Mouse (Mus musculus) thymus, adult 2 months (tissue): Measurements from ENCODE around the gene Map7d1.

ENCODE experiments used
- CTCF ChIP-seq: fragments of 200-500 bp; IDR thresholded peaks from 2 replicates; pipeline ENCODE4 v1.5.1; 2012; ENCODE audit warnings: mild to moderate bottlenecking, control low read depth, low read length, moderate library complexity, borderline replicate concordance; ENCODE audit not compliant: control insufficient read depth, poor library complexity, insufficient read depth; ENCODE audit errors: extremely low read depth
- POLR2A ChIP-seq: fragments of 200-500 bp; IDR thresholded peaks from 2 replicates; pipeline ENCODE4 v1.6.1; 2012; ENCODE audit warnings: mild to moderate bottlenecking, low read length, control low read depth, moderate library complexity; ENCODE audit not compliant: control insufficient read depth, poor library complexity, insufficient read depth; ENCODE audit errors: extremely low read depth

DNA sequence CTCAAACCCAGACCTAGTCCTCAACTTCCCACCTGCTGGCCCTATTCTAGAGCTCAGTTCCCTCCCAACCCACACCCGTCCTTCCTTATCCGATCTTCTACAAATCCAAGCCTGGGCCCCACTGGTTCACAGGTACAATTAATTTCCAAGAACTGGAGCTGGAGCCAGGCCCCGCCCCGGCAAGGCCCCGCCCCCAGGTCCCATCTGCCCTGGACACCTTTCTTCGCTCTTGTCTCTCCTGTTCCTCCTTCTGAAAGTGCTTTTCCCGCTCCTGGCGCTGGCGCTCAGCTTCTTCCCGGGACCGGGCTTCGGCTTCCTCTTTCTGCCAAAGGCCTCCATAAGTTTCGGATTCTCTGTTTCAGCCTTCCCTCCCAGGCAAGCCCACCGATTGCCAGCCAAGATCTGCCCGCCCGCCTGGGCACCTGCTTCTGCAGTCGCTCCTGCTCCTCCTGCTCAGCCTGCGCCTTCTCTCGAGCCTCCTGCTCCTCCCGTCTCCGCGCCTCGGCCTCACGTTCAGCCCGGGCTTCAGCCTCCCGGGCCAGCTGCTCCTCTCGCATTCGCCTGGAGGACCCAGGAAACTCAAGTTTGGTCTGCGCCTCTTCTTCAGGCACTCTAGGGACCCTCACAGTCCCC, 22.4 kb downstream of the Map7d1 start:
- no peak for TF ChIP-seq CTCF
- TF ChIP-seq POLR2A, result no peak
